Mouse (Mus musculus): ENCODE measurements around the gene B4galnt1. TPM values are rescaled to one million over a fixed set of nuclear protein-coding genes. Genes with fewer than 3 reads are reported as not detected.
A peak's percentile ranks its signal among the peaks of the same experiment; 100 is the strongest.
"Not testable (repeated sequence)": the region's sequence is repeated elsewhere in the genome, so short reads cannot be mapped to it uniquely, and the experiment has no call there.

B4galnt1 gene
- polyA plus RNA-seq, 1 experiment = 196 TPM

DNA sequence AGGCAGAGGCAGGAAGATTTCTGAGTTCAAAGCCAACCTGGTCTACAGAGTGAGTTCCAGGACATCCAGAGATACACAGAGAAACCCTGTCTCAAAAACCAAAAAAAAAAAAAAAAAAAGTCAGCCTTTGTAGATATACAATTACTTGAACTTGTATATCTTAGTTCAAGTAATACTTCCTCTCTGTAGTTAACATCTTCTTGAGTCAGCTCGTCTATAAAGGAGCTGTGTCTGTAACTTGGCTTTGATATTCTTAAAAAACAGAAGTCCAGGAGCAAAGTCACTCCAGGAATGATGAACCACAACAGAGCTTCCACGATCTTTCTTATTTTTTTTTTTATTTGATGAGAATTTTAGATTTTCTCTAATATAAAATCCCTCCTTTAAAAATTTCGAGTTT, 4.3 kb upstream of the B4galnt1 start:
- no peaks in the 10 kb centered on the region for H3K36me3 ChIP-seq (ENCODE audit: control insufficient read depth, insufficient read depth, low read length)
- TF ChIP-seq CTCF (IDR thresholded peaks at IDR 0.05; ENCODE audit: borderline replicate concordance, control insufficient read depth, extremely low read depth, insufficient read depth, low read length, poor library complexity) (no peak), POLR2A (IDR thresholded peaks at IDR 0.05; ENCODE audit: control insufficient read depth, extremely low read depth, insufficient read depth, low read length, poor library complexity) (no peak)
- DNase-seq = no peak
- H3K27ac ChIP-seq (ENCODE audit: control insufficient read depth, insufficient read depth, low read length) = no peak overlapping the region
- WGBS = 55% methylated on average over 3 of the region's 3 CpGs
- H3K4me3 ChIP-seq (ENCODE audit: control insufficient read depth, insufficient read depth, low read length) = no peak overlapping the region
- H3K4me1 ChIP-seq (replicated peaks; ENCODE audit: control insufficient read depth, insufficient read depth, low read length) = peaks cover 19% of the 10 kb centered on the region
- no peaks in the 10 kb centered on the region for H3K27me3 ChIP-seq (ENCODE audit: control insufficient read depth, insufficient read depth, low read length)

DNA sequence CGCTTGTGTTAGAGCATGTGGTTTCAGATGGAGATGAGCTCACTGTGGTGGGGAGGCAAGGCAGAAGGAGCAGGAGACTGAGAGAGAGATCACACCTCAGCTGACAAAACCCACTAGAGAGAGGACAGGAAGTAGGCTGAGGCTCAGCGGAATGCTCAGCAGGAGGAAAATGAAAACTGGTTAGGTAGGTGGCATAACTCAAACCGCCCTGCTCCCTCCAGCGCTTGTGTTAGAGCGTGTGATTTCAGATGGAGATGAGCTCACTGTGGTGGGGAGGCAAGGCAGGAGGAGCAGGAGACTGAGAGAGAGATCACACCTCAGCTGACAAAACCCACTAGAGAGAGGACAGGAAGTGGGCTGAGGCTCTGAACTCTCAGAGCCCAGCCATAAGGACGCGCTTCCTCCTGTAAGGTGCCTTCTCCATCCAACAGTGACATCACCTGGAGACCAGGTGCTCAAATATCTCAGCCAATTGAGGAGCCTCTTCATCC, 2.2 kb upstream of the B4galnt1 start:
- 0% methylated on average over 7 of the region's 7 CpGs for WGBS
- Histone ChIP-seq H3K27ac (ENCODE audit: control insufficient read depth, insufficient read depth, low read length) (peak overlapping the region; percentile 85), H3K4me1 (replicated peaks; ENCODE audit: control insufficient read depth, insufficient read depth, low read length) (peaks cover 31% of the 10 kb centered on the region)
- H3K36me3 ChIP-seq (ENCODE audit: control insufficient read depth, insufficient read depth, low read length); H3K27me3 ChIP-seq (ENCODE audit: control insufficient read depth, insufficient read depth, low read length); H3K4me3 ChIP-seq (ENCODE audit: control insufficient read depth, insufficient read depth, low read length): not testable (repeated sequence)
- peak; percentile 65 for DNase-seq

DNA sequence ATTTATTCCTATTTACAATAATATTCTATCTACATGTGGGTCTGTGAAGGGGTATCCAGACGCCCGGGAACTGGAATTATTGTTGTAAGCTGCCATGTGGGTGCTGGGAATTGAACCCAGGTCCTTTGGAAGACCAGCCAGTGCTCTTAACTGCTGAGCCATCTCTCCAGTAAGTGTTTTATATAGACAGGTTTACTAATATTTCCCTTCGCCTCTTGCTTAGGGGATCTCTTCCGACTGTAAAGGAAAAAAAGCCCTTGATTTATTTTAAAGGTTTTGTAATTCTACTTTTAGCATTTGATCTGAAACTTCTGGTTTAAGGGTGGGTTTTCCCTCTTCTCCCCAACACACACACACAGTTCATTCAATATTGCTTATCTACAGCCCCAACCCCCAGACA, 835 bp upstream of the B4galnt1 start:
- no peaks in the 10 kb centered on the region for H3K36me3 ChIP-seq (ENCODE audit: control insufficient read depth, insufficient read depth, low read length)
- H3K4me3 ChIP-seq (ENCODE audit: control insufficient read depth, insufficient read depth, low read length) = no peak overlapping the region

DNA sequence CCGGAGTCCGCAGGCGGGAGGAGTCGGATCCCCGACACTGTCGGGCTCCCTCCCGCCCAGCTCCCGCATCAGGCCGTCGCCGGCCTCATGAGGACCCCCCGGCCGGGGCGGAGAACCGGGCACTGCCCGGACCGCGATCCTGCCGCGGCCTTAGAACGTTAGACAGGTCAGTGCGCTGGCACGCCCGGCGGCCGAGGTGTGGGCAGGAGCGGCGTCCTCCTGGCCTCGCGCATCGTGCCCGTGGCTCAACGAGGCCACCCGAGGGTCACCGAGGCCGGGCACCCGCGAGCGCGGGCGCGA, 279 bp downstream of the B4galnt1 start:
- Histone ChIP-seq H3K4me1 (replicated peaks; ENCODE audit: control insufficient read depth, insufficient read depth, low read length) (peaks cover 30% of the 10 kb centered on the region), H3K4me3 (ENCODE audit: control insufficient read depth, insufficient read depth, low read length) (peak overlapping the region; percentile 82), H3K27ac (ENCODE audit: control insufficient read depth, insufficient read depth, low read length) (peak overlapping the region; percentile 59), H3K36me3 (ENCODE audit: control insufficient read depth, insufficient read depth, low read length) (0 out of 2 replicates have a peak, but pooled peaks cover 5% of the 10 kb centered on the region), H3K27me3 (ENCODE audit: control insufficient read depth, insufficient read depth, low read length) (no peaks in the 10 kb centered on the region)
- TF ChIP-seq POLR2A (IDR thresholded peaks at IDR 0.05; ENCODE audit: control insufficient read depth, extremely low read depth, insufficient read depth, low read length, poor library complexity) (no peak), CTCF (IDR thresholded peaks at IDR 0.05; ENCODE audit: borderline replicate concordance, control insufficient read depth, extremely low read depth, insufficient read depth, low read length, poor library complexity) (no peak)
- whole genome bisulfite sequencing = under 1% methylated on average over 42 of the region's 42 CpGs
- DNase-seq = no peak

More for the DNA sequence above, 835 bp upstream of the B4galnt1 start:
- DNase-seq = no peak
- WGBS = 91% methylated on average over 4 of the region's 4 CpGs
- Histone ChIP-seq H3K27ac (ENCODE audit: control insufficient read depth, insufficient read depth, low read length) (no peak overlapping the region; the same call in 1 of the 2 replicates), H3K27me3 (ENCODE audit: control insufficient read depth, insufficient read depth, low read length) (no peaks in the 10 kb centered on the region), H3K4me1 (replicated peaks; ENCODE audit: control insufficient read depth, insufficient read depth, low read length) (peaks cover 31% of the 10 kb centered on the region)
- no peak for TF ChIP-seq POLR2A (IDR thresholded peaks at IDR 0.05; ENCODE audit: control insufficient read depth, extremely low read depth, insufficient read depth, low read length, poor library complexity)
- TF ChIP-seq CTCF (IDR thresholded peaks at IDR 0.05; ENCODE audit: borderline replicate concordance, control insufficient read depth, extremely low read depth, insufficient read depth, low read length, poor library complexity) = no peak

DNA sequence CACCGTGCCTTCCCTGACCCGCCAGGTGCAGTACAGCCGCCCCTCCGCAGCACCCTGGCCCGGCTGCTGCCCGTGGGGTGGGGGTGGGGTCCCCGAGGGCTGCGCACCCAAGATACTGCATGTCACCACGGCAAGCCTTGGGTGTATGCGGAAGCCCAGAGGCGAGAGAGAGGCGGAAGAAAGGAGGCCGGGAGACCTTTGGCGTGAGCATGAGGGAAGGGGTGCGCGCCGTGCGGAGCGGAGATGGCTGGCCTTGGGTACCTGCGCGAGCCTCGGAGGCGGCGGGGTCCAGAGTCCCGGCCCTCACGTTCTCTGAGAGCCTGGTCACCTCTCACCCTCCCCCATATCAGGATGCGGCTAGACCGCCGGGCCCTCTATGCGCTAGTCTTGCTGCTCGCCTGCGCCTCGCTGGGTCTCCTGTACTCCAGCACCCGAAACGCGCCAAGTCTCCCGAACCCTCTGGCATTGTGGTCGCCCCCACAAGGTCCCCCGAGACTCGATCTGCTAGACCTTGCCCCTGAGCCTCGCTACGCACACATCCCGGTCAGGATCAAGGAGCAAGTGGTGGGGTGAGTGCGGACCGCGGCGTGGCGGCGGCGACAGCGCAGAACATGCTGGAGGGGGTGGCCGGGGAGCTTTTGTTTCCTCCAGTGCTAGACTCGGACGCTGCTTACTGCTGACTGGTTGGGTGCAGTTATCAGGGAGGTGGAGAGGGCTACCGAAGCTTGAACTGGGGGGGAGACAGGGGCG, 804 bp downstream of the B4galnt1 start:
- Histone ChIP-seq H3K4me3 (ENCODE audit: control insufficient read depth, insufficient read depth, low read length) (peak overlapping the region; percentile 82), H3K36me3 (ENCODE audit: control insufficient read depth, insufficient read depth, low read length) (0 out of 2 replicates have a peak, but pooled peaks cover 6% of the 10 kb centered on the region), H3K27me3 (ENCODE audit: control insufficient read depth, insufficient read depth, low read length) (no peaks in the 10 kb centered on the region), H3K27ac (ENCODE audit: control insufficient read depth, insufficient read depth, low read length) (peak overlapping the region; percentile 59), H3K4me1 (replicated peaks; ENCODE audit: control insufficient read depth, insufficient read depth, low read length) (peaks cover 32% of the 10 kb centered on the region)
- WGBS = under 1% methylated on average over 56 of the region's 56 CpGs
- TF ChIP-seq CTCF (IDR thresholded peaks at IDR 0.05; ENCODE audit: borderline replicate concordance, control insufficient read depth, extremely low read depth, insufficient read depth, low read length, poor library complexity) (0 out of 2 replicates have a peak, but pooled peaks have one; percentile 26), POLR2A (IDR thresholded peaks at IDR 0.05; ENCODE audit: control insufficient read depth, extremely low read depth, insufficient read depth, low read length, poor library complexity) (peak; percentile 72; the same call in 1 of the 2 replicates)
- peak; percentile 80 for DNase-seq

DNA sequence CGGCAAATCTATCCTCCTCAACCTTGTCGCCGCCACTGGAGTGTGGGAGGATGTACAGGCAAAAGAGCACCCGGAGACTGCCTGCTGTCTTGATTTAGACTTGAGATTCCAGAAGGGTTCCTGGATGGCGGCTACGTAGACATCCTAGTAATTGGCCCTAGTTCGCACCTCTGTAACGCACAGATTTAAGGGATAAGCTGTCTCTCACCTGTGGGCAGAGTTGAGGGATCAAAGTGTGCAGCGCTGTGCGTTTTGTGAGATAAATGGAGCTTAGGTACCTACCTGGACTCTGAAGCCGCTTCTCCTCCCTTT, 1.3 kb downstream of the B4galnt1 start:
- 8% methylated on average over 11 of the region's 11 CpGs for WGBS
- H3K4me3 ChIP-seq (ENCODE audit: control insufficient read depth, insufficient read depth, low read length) = peak overlapping the region; percentile 82
- TF ChIP-seq CTCF (IDR thresholded peaks at IDR 0.05; ENCODE audit: borderline replicate concordance, control insufficient read depth, extremely low read depth, insufficient read depth, low read length, poor library complexity) = no peak
- TF ChIP-seq POLR2A (IDR thresholded peaks at IDR 0.05; ENCODE audit: control insufficient read depth, extremely low read depth, insufficient read depth, low read length, poor library complexity) = no peak
- no peaks in the 10 kb centered on the region for H3K27me3 ChIP-seq (ENCODE audit: control insufficient read depth, insufficient read depth, low read length)
- H3K27ac ChIP-seq (ENCODE audit: control insufficient read depth, insufficient read depth, low read length) = peak overlapping the region; percentile 59
- H3K36me3 ChIP-seq (ENCODE audit: control insufficient read depth, insufficient read depth, low read length) = 0 out of 2 replicates have a peak, but pooled peaks cover 6% of the 10 kb centered on the region
- no peak for DNase-seq
- peaks cover 32% of the 10 kb centered on the region for H3K4me1 ChIP-seq (replicated peaks; ENCODE audit: control insufficient read depth, insufficient read depth, low read length)

Data from thymus, adult 2 months (tissue).